Mouse (Mus musculus): Measurements from ENCODE around the gene Rgs6.

DNA sequence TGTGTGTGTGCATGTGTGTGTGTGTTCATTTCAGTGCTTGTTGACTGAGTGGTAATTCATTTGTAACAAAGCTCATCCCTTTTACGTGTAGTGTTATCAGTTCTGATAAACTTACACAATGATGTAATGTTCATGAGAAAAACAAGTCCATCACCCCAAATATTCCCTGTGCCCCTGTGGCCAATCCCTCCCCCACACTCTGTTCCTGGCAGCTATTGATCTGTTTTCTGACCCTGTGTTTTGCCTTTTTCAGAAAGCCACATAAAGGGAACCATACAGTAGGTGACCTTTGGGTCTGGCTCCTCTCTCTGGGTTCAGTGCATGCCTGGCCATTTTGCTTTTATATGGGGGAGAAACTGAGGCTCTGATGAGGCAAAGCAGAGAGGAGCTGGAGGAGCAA lies 577.0 kb downstream of the Rgs6 start:
- no peak for TF ChIP-seq POLR2A (IDR thresholded peaks at IDR 0.05; ENCODE audit: borderline replicate concordance, low read depth, low read length)
- TF ChIP-seq CTCF (IDR thresholded peaks at IDR 0.05; ENCODE audit: low read depth, low read length), result no peak

Measured in bone marrow macrophage, adult 2 months (primary cell).